Mouse (Mus musculus): ENCODE results near the gene Fignl2.

- TF ChIP-seq CTCF (IDR thresholded peaks at IDR 0.05; ENCODE audit: control insufficient read depth, insufficient read depth, insufficient read length) (no peak), USF1 (IDR thresholded peaks at IDR 0.05; ENCODE audit: low read depth) (no peak), MYOG (IDR thresholded peaks at IDR 0.05; ENCODE audit: control insufficient read depth, extremely low read depth, insufficient read length) (no peak), CEBPB (IDR thresholded peaks at IDR 0.05; ENCODE audit: low read depth) (no peak), MAX (IDR thresholded peaks at IDR 0.05) (no peak), MYOD1 (IDR thresholded peaks at IDR 0.05; ENCODE audit: control insufficient read depth, insufficient read length, low read depth) (no peak), FOSL1 (IDR thresholded peaks at IDR 0.05; ENCODE audit: insufficient read depth, low read length, poor library complexity, severe bottlenecking) (no peak)
Observed at GRCm38 (mm10) chr15:101068029-101068428, 10.3 kb downstream of the Fignl2 start.
